Comparison of ENCODE assay signal across 23 mouse cellular contexts in the genomic region with DNA sequence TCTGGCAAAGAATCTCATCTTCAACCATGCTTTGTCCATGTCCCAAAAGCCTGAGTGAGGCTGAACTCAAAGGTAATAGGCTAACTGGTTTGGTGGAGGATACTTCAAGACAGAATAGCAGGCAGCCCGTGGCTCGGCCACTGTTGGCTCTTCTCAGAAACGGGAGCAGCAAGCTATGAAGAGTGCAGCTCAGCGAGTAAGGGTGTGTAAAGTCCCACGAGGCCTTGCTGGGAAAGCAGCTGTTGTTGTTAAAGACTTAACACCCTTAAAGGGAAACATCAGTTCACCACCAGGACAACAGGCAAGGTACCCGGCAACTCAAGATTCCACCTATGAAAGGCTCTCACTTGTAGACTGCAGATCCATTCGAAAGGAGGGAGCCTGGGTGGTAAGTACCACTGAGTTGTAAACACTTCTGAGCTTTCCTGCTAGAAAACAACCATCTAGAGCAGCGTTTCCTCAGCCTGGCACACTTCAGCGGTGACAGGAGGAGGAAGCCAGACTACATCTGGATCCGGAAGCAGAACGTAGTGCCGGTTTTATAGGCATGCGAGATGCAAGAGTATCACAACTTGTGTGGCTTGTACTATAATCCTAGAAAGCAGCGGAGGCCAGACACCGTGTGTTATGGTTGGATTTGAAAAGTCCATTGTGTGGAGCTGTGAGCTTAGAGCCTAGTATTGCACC. TPM values are rescaled to one million over a fixed set of nuclear protein-coding genes. Genes with fewer than 3 reads are reported as not detected.
DNase-seq lines count a peak whose midpoint lies in the region; ATAC-seq lines count a peak whose summit lies in the region.
"Had no signal": no experiment of that assay in that cellular context is flagged by ENCODE, and none has a peak within 500 bp of the region (broad histone marks: within the 10 kb centered on the region; RNA-seq: fewer than 3 reads in every experiment).

No protein-coding gene starts in this region.

- peak; percentile 34 for DNase-seq in CD4-positive helper T cell, adult 2 months (ENCODE audit: low read depth, low spot score)
- DNase-seq in CD4-positive, CD25-positive, alpha-beta regulatory T cell, adult 2 months (ENCODE audit: low read depth, low spot score), result peak; percentile 44
- peak; percentile 56 for DNase-seq in naive thymus-derived CD4-positive, alpha-beta T cell, adult 2 months (ENCODE audit: low read depth)
- no peak for DNase-seq in gastrocnemius, postnatal 14 days
- DNase-seq in kidney, postnatal 14 days, result no peak
- DNase-seq: adrenal gland, adult 8-10 months; cerebellum, adult 18-20 months; cerebellum, postnatal 25 days; heart, postnatal 4 days; kidney, postnatal 36 days; lung, embryonic 14.5 days; right cerebral cortex, adult 18-20 months had no signal

- H3K36me3 ChIP-seq in midbrain, embryonic 13.5 days, result no peaks in the 10 kb centered on the region
- H3K36me3 ChIP-seq: heart, embryonic 10.5 days; hindbrain, embryonic 15.5 days; limb, embryonic 12.5 days; liver, embryonic 12.5 days; midbrain, embryonic 15.5 days; neural tube, embryonic 13.5 days; stomach, embryonic 15.5 days had no signal

- H3K4me1 ChIP-seq in midbrain, embryonic 13.5 days (replicated peaks), result no peaks in the 10 kb centered on the region
- H3K4me1 ChIP-seq: forebrain, embryonic 13.5 days; hindbrain, embryonic 15.5 days; liver, embryonic 12.5 days; midbrain, embryonic 15.5 days; neural tube, embryonic 13.5 days; stomach, embryonic 15.5 days had no signal

- H3K4me3 ChIP-seq in midbrain, embryonic 13.5 days (replicated peaks), result no peak overlapping the region
- H3K4me3 ChIP-seq: forebrain, embryonic 13.5 days; heart, embryonic 10.5 days; hindbrain, embryonic 15.5 days; limb, embryonic 12.5 days; liver, embryonic 12.5 days; midbrain, embryonic 15.5 days; neural tube, embryonic 13.5 days; stomach, embryonic 15.5 days had no signal

- H3K4me2 ChIP-seq in midbrain, embryonic 13.5 days (replicated peaks), result no peak overlapping the region
- H3K4me2 ChIP-seq: forebrain, embryonic 13.5 days; hindbrain, embryonic 15.5 days; limb, embryonic 12.5 days; liver, embryonic 12.5 days; lung, embryonic 14.5 days; midbrain, embryonic 15.5 days; neural tube, embryonic 13.5 days; stomach, embryonic 15.5 days had no signal

- H3K9me3 ChIP-seq in midbrain, embryonic 13.5 days, result no peaks in the 10 kb centered on the region
- H3K9me3 ChIP-seq: forebrain, embryonic 13.5 days; heart, embryonic 10.5 days; hindbrain, embryonic 15.5 days; limb, embryonic 12.5 days; liver, embryonic 12.5 days; midbrain, embryonic 15.5 days; neural tube, embryonic 13.5 days; stomach, embryonic 15.5 days had no signal

- no peaks in the 10 kb centered on the region for H3K27me3 ChIP-seq in midbrain, embryonic 13.5 days
- H3K27me3 ChIP-seq: forebrain, embryonic 13.5 days; hindbrain, embryonic 15.5 days; limb, embryonic 12.5 days; liver, embryonic 12.5 days; midbrain, embryonic 15.5 days; neural tube, embryonic 13.5 days; stomach, embryonic 15.5 days had no signal

- no peak overlapping the region for H3K27ac ChIP-seq in midbrain, embryonic 13.5 days
- H3K27ac ChIP-seq: forebrain, embryonic 13.5 days; heart, embryonic 10.5 days; hindbrain, embryonic 15.5 days; limb, embryonic 12.5 days; liver, embryonic 12.5 days; midbrain, embryonic 15.5 days; neural tube, embryonic 13.5 days; stomach, embryonic 15.5 days had no signal

- no peak overlapping the region for H3K9ac ChIP-seq in midbrain, embryonic 13.5 days (replicated peaks)
- H3K9ac ChIP-seq: forebrain, embryonic 13.5 days; hindbrain, embryonic 15.5 days; limb, embryonic 12.5 days; liver, embryonic 12.5 days; lung, embryonic 14.5 days; midbrain, embryonic 15.5 days; neural tube, embryonic 13.5 days; stomach, embryonic 15.5 days had no signal

- 84% methylated on average over 15 of the region's 15 CpGs for WGBS in midbrain, embryonic 13.5 days

- intact Hi-C loops in gastrocnemius, postnatal 14 days (cut with DNase I; ENCODE audit: low total_unique reads), result no loop called here

- ATAC-seq in granulocyte monocyte progenitor cell, adult 5-6 weeks (replicated peaks; ENCODE audit: poor library complexity, severe bottlenecking), result peak; percentile 50
- no peak for ATAC-seq in midbrain, embryonic 13.5 days
- ATAC-seq: forebrain, embryonic 13.5 days; intestine, embryonic 16.5 days; liver, embryonic 12.5 days; midbrain, embryonic 15.5 days had no signal

RNA-seq across cellular contexts. Expression of a gene that starts 11.7 kb away (rescaled TPM):
- 6.8 and 9.0 TPM in 2 replicates for total RNA-seq in granulocyte monocyte progenitor cell, adult 5-6 weeks (2014; fragmentation: Nextera tagmentation)
- total RNA-seq in granulocyte monocyte progenitor cell, adult 5-6 weeks (2017), result 3.0 and 5.7 TPM in 2 replicates
- polyA plus RNA-seq in midbrain, embryonic 13.5 days (2015; fragmentation: Nextera tagmentation; extraction: Ambion mirVana), result 0.94 and 1.5 TPM in 2 replicates
- under 1 TPM; 0.16 to 0.51 TPM for total RNA-seq in gastrocnemius, postnatal 14 days (2021)

RNA-seq across cellular contexts. Expression of a gene that starts 44.3 kb away (rescaled TPM):
- total RNA-seq in granulocyte monocyte progenitor cell, adult 5-6 weeks (2014; fragmentation: Nextera tagmentation), result 24.3 and 26.4 TPM in 2 replicates
- total RNA-seq in granulocyte monocyte progenitor cell, adult 5-6 weeks (2017), result 22.3 and 22.4 TPM in 2 replicates
- polyA plus RNA-seq in midbrain, embryonic 13.5 days (2015; fragmentation: Nextera tagmentation; extraction: Ambion mirVana), result 14.9 and 18.9 TPM in 2 replicates
- 10 to 100 TPM; 48.0 to 48.7 TPM for total RNA-seq in gastrocnemius, postnatal 14 days (2021)

RNA-seq across cellular contexts. Expression of a gene that starts 59.9 kb away (rescaled TPM):
- total RNA-seq in granulocyte monocyte progenitor cell, adult 5-6 weeks (2014; fragmentation: Nextera tagmentation), result 6.6 and 7.0 TPM in 2 replicates
- total RNA-seq in granulocyte monocyte progenitor cell, adult 5-6 weeks (2017), result 6.2 and 8.9 TPM in 2 replicates
- 1.8 TPM in 2 replicates for polyA plus RNA-seq in midbrain, embryonic 13.5 days (2015; fragmentation: Nextera tagmentation; extraction: Ambion mirVana)
- 1 to 10 TPM in 1 of 2 experiments, under 1 TPM in 1; 0.93 to 1.3 TPM for total RNA-seq in gastrocnemius, postnatal 14 days (2021)

Comparison
In these comparisons a context has a peak if more than half of its experiments do, and no peak if none do; other contexts are left out.
1. DNase-seq: peak in CD4-positive helper T cell, adult 2 months (single experiment), CD4-positive, CD25-positive, alpha-beta regulatory T cell, adult 2 months (single experiment) and naive thymus-derived CD4-positive, alpha-beta T cell, adult 2 months (single experiment); none in gastrocnemius, postnatal 14 days (single experiment) and kidney, postnatal 14 days (single experiment).